Mouse (Mus musculus): Measurements from ENCODE around the gene Rab10.
A peak's percentile ranks its signal among the peaks of the same experiment; 100 is the strongest.

The Rab10 gene

DNA sequence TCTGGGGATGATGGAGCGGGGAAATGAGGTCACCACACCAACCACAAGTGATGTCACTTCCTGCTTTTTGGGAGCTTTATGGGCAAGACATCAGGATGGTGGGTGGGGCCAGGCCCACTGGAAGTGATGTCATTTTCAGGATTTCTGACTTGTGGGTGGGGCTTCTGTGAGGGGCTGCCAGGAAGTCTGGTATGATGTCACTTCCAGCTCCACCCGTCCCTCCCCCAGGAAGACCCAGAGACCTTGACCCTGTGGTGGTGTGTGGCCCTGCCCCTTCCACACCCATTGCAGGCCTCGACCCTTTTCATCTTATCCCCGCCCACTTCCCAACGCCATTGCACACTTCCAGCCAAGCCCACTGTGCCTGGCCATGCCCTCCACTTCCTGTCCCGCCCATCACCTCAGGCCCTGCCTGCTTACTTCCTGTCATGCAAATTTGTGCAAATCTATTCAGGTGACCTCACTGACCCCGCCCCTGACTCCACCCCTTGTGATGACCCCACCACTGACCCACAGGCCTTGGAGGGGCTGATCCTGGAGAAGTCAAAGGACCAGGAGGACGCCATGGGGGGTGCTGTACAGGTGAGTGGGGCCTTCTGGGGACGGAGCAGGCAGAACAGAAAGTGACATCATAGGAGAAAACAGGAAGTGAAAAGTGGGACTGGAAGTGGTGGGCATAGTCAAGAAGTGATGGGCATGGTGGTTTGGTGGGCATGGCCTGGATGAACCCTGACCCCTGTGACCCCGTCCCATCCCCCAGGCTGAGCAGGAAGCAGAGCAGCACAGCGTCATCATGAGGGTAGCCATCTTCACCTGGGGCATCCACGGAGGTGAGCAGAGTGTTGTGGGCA lies 72.7 kb downstream of the Rab10 start:
- DNase-seq (ENCODE audit: low spot score in 2 of 2): peak; percentile 27 to 67

GRCm38 (mm10) chr12:3236163-3236641 lies 73.6 kb downstream of the Rab10 start:
- DNase-seq (ENCODE audit: low spot score in 2 of 2): no peak

DNA sequence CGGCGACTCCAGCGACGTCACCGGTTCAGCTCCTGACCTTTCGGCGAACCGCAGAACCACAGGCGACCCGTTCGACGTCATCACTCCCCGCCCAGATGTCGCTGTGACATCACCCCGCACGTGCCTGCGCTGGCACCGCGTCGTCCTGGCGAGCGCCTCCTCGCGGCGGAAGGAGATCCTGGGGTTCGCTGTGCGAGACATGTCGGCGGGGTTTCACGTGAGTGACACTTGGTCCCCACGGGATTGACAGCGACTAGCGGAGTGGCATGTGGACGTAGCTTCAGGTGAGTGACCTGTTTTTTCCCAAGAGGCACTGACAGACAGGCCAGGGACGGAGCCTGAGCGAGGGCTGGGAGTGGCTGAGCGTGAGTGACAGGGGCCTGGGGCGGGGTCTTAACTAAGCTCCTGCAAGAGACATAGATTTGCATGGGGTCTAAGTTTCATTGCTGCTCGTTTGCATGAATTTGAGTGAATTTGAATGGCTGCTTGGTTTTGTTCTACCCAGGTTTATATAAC lies 74.1 kb downstream of the Rab10 start:
- DNase-seq (ENCODE audit: low spot score in 2 of 2): peak; percentile 93 to 98

DNA sequence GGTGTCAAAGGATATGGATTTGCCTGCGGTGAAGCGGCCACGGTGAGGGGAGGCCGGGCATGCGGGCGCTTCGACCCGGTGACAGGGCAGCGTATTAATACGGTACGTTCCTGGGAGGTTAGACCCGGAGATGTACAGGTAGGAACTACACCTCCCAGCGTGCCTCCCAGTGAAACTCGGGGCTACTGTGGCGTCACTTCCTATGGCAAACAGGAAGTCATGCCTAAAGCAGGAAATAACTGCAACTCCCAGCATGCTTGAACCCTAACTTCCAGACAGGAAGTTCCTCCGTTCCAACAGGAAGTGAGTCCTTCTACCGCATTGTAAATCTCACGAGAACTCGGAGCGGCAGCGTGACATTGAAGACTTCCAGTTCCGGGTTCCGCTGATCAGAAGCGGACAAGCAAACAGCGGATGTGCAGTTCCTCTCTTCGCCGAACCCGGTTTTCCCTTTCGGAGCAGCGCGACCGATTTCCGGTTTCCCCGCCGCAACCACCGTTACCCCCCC lies 74.6 kb downstream of the Rab10 start:
- DNase-seq (ENCODE audit: low spot score in 2 of 2): peak; percentile 84 to 88

- no peak for DNase-seq (ENCODE audit: low spot score in 2 of 2)
These were observed 75.7 kb downstream of the Rab10 start for GRCm38 (mm10) chr12:3234061-3234460.

DNA sequence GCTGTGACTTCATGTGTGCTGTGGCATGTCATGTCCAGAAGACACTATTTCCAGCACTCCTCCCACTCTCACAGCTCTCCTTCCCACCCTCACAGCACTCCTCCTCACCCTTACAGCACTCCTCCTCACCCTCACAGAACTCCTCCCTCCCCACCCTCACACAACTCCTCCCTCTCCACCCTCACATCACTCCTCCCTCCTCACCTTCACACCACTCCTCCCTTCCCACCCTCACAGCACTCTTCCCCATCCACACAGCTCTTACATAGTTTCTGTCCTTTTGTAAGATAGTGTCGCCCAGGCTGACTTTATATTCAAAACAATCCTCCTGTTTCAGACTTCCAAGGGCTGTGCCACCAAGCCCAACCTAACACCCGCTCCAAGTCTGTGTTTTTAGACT lies 86.4 kb downstream of the Rab10 start:
- no peak for DNase-seq (ENCODE audit: low spot score in 2 of 2)

DNA sequence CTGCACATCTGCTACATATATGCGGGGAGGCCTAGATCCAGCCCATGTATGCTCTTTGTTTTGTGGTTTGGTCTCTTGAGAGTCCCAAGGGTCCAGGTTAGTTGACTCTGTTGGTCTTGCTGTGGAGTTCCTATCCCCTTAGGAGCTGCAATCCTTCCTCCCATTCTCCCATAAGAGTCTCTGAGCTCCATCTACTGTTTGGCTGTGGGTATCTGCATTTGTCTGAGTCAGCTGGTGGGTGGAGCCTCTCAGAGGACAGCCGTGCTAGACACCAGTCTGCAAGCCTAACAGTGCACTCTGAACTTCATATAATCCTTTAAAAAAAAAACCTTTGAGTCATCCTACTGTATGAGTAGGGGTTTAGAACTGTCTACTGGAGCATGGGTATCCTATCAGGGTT lies 99.6 kb downstream of the Rab10 start:
- DNase-seq (ENCODE audit: low spot score in 2 of 2): no peak

DNA sequence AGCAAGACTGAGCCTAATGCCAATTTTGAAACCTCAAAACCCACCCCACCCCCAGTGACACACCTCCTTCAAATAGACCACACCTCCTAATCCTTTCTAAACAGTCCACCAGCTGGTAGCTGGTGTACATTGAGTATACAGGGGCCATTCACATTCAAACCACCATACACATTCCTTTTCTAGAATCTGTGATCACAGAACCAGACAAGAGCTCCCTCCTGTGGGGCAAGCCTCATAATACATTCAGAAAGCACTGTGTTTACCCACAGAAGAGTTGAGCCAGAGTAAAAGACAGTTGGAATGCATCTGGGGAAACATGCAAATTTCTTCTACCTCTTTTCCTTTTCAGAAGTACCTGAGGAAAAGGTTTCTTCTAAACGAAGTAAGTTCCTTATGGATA lies 100.6 kb downstream of the Rab10 start:
- no peak for DNase-seq (ENCODE audit: low spot score in 2 of 2)
